Mouse (Mus musculus): ENCODE results near the gene Fgfr2. TPM values are rescaled to one million over a fixed set of nuclear protein-coding genes. Genes with fewer than 3 reads are reported as not detected.

Fgfr2 gene
- polyA plus RNA-seq, 1 experiment from 2014 or later = 11.2 TPM

DNA sequence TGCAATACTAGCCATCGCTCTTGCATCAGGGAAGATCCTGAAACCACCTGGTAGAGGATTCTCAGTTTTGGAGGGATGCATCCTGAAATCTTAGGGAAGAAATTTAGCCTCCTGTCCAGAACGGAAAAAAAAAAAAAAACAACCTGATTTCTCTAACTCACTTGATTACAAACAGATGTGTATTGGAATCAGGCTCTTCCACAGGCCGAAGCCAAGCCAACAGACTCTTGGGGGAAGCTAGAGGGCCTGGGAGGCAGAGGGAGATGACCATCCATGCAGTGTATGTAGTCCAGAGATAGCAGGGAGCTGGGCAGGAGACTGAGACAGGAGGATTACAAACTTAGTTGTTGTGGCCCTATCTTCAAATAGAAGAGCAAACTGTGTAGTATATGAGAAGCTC, 29.0 kb downstream of the Fgfr2 start:
- Histone ChIP-seq H3K27me3 (ENCODE audit: insufficient read depth, low read length) (no peaks in the 10 kb centered on the region), H3K4me2 (ENCODE audit: low read depth, low read length) (no peak overlapping the region), H3K4me3 (ENCODE audit: low read depth, low read length) (no peak overlapping the region), H3K36me3 (replicated peaks; ENCODE audit: insufficient read depth, low read length) (no peaks in the 10 kb centered on the region), H3K27ac (ENCODE audit: low read depth) (no peak overlapping the region), H3K9ac (replicated peaks) (no peak overlapping the region), H3K9me3 (ENCODE audit: low read length) (no peaks in the 10 kb centered on the region), H3K4me1 (ENCODE audit: insufficient read depth) (no peaks in the 10 kb centered on the region)
- no peak for DNase-seq
- WGBS (ENCODE audit: insufficient replicate concordance) = 82% methylated on average over 3 of the region's 3 CpGs
- ATAC-seq = no peak
- no peak for TF ChIP-seq CTCF (IDR thresholded peaks at IDR 0.05; ENCODE audit: low read depth)
- no peak for TF ChIP-seq EP300 (IDR thresholded peaks at IDR 0.05; ENCODE audit: low read depth)

DNA sequence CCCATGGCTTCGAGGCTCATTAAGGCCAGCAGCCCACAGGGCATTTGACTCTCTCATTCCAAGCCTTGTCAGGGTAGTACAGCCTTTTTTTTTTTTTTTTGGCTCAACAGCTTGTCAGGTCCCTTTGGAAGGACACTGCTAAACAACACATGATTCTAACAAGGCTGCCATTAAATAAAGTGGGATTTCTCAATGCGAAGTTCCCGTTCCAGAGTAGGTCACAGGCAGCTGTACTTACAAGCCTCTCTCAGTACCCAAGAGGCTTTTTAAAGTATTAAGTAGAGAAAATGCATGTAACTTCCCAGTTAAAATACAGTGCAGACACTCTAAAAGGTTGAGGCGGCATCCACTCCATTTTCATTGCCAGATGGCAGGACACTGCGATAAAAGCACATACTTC, 29.4 kb downstream of the Fgfr2 start:
- no peaks in the 10 kb centered on the region for H3K9me3 ChIP-seq (ENCODE audit: low read length)
- no peaks in the 10 kb centered on the region for H3K4me1 ChIP-seq (ENCODE audit: insufficient read depth)
- no peaks in the 10 kb centered on the region for H3K36me3 ChIP-seq (replicated peaks; ENCODE audit: insufficient read depth, low read length)
- TF ChIP-seq EP300 (IDR thresholded peaks at IDR 0.05; ENCODE audit: low read depth) = no peak
- WGBS (ENCODE audit: insufficient replicate concordance) = 90% methylated on average over 5 of the region's 5 CpGs
- H3K4me3 ChIP-seq (ENCODE audit: low read depth, low read length) = no peak overlapping the region
- no peak overlapping the region for H3K27ac ChIP-seq (ENCODE audit: low read depth)
- H3K9ac ChIP-seq (replicated peaks) = no peak overlapping the region
- H3K27me3 ChIP-seq (ENCODE audit: insufficient read depth, low read length) = no peaks in the 10 kb centered on the region
- DNase-seq (no peak), ATAC-seq (no peak)
- H3K4me2 ChIP-seq (ENCODE audit: low read depth, low read length) = no peak overlapping the region

DNA sequence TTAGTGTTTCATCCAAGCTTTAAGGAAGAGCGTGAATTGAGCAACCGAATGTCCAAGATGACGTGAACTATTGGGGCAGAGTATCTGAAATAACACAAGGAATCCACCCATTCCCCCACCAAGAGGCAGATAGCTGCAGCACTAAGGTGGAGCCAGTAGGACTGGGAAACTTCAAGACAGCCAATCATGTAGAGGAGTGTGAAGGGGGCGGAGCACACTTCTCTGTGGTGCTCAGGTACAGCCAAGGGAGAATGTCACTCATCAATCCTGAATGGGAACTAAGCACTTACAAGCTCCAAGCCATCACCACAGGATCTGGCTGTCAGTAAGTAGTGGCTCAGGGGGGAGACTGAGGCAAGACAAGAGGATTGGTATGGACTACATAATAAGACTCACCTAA, 32.5 kb downstream of the Fgfr2 start:
- H3K4me2 ChIP-seq (ENCODE audit: low read depth, low read length) = no peak overlapping the region
- H3K36me3 ChIP-seq (replicated peaks; ENCODE audit: insufficient read depth, low read length) = no peaks in the 10 kb centered on the region
- ATAC-seq = no peak
- no peak for DNase-seq
- TF ChIP-seq EP300 (IDR thresholded peaks at IDR 0.05; ENCODE audit: low read depth) (no peak), CTCF (IDR thresholded peaks at IDR 0.05; ENCODE audit: low read depth) (no peak)
- no peaks in the 10 kb centered on the region for H3K27me3 ChIP-seq (ENCODE audit: insufficient read depth, low read length)
- no peak overlapping the region for H3K27ac ChIP-seq (ENCODE audit: low read depth)
- no peak overlapping the region for H3K4me3 ChIP-seq (ENCODE audit: low read depth, low read length)
- no peaks in the 10 kb centered on the region for H3K4me1 ChIP-seq (ENCODE audit: insufficient read depth)
- H3K9me3 ChIP-seq (ENCODE audit: low read length) = no peaks in the 10 kb centered on the region
- 67% methylated on average over 4 of the region's 4 CpGs for WGBS (ENCODE audit: insufficient replicate concordance)
- H3K9ac ChIP-seq (replicated peaks) = no peak overlapping the region

DNA sequence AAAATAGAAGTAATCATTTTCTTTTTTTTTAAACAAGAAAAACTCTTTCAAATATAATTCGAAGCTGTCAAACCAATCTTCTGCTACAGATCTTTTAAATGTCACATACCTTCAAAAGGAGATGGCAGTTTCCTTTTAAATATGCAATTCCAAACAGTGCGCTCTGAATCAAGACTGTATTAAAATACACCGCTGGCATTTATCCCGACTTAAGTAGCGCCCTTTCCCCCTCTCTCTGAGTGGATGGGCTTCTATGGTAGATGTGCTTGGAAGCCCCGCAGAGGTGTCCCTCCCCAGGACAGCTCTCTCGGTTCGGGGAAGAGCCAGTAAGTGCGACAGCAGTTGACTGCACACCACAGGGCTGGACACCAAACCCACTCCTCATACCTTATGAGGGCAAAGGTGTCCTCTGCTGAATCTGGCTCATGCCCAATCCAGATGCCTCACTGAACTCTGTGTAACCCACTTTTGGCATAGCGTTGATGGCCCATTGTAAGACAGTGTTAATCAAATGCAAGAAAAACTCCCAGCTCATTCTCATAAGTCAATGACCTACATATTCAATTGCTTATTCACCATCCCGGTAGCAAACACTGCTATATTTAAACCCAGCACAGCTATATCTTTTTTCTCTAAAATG, 33.4 kb downstream of the Fgfr2 start:
- Histone ChIP-seq H3K27ac (ENCODE audit: low read depth) (no peak overlapping the region), H3K4me2 (ENCODE audit: low read depth, low read length) (no peak overlapping the region), H3K9ac (replicated peaks) (no peak overlapping the region), H3K36me3 (replicated peaks; ENCODE audit: insufficient read depth, low read length) (no peaks in the 10 kb centered on the region), H3K4me1 (ENCODE audit: insufficient read depth) (no peaks in the 10 kb centered on the region), H3K4me3 (ENCODE audit: low read depth, low read length) (no peak overlapping the region), H3K9me3 (ENCODE audit: low read length) (no peaks in the 10 kb centered on the region), H3K27me3 (ENCODE audit: insufficient read depth, low read length) (no peaks in the 10 kb centered on the region)
- no peak for DNase-seq
- WGBS (ENCODE audit: insufficient replicate concordance) = 83% methylated on average over 11 of the region's 11 CpGs
- ATAC-seq = no peak
- TF ChIP-seq EP300 (IDR thresholded peaks at IDR 0.05; ENCODE audit: low read depth) = no peak
- TF ChIP-seq CTCF (IDR thresholded peaks at IDR 0.05; ENCODE audit: low read depth) = no peak

DNA sequence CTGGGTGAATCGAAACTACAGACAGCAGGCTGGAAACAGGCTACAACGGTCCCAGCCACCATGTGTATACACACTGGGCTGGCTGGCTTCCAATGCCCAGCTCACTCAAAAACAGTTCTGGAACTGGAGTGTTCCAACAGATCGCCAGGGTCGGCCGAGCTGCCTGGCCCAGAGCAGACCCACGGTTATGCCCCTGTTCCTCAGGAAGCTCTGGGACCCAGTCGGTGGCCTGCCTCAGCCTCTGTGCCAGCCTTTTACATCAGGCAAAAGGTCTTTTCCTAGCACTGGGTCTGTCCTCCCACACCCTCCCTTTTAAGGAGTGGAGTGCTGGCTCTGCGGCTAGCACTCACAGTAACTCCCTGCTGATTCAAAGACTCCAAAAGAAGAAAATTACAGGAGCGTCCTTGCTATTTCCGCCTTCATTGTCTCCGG, 34.3 kb downstream of the Fgfr2 start:
- Histone ChIP-seq H3K27me3 (ENCODE audit: insufficient read depth, low read length) (no peaks in the 10 kb centered on the region), H3K9ac (replicated peaks) (no peak overlapping the region), H3K4me3 (ENCODE audit: low read depth, low read length) (no peak overlapping the region), H3K9me3 (ENCODE audit: low read length) (no peaks in the 10 kb centered on the region), H3K4me2 (ENCODE audit: low read depth, low read length) (peak overlapping the region; percentile 9; the same call in 1 of the 2 replicates), H3K4me1 (ENCODE audit: insufficient read depth) (no peaks in the 10 kb centered on the region), H3K36me3 (replicated peaks; ENCODE audit: insufficient read depth, low read length) (no peaks in the 10 kb centered on the region), H3K27ac (ENCODE audit: low read depth) (no peak overlapping the region)
- TF ChIP-seq EP300 (IDR thresholded peaks at IDR 0.05; ENCODE audit: low read depth) = no peak
- TF ChIP-seq CTCF (IDR thresholded peaks at IDR 0.05; ENCODE audit: low read depth) = no peak
- DNase-seq = peak; percentile 30
- ATAC-seq = no peak
- WGBS (ENCODE audit: insufficient replicate concordance) = 67% methylated on average over 11 of the region's 11 CpGs

DNA sequence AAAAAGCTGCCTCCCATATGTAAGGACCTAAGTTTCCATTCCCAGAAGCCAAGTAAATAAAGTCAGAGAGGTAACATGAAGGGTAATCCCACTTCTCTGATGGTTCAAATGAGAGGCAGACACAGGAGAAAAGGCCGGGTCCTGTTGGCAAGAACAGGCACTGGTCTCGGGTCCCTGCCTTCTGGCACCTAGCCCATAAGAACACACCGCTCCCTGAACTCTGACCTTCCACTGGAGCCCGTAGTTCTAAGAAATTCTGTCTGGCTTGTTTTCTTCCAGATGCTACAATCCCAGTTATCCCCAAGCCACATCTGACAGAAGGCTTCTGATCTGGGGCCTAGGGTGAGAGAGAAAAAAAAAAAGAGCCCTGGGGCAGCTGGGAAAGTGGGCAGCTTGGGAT, 34.7 kb downstream of the Fgfr2 start:
- ATAC-seq = no peak
- no peak for TF ChIP-seq EP300 (IDR thresholded peaks at IDR 0.05; ENCODE audit: low read depth)
- TF ChIP-seq CTCF (IDR thresholded peaks at IDR 0.05; ENCODE audit: low read depth) = no peak
- whole genome bisulfite sequencing (ENCODE audit: insufficient replicate concordance) = 60% methylated on average over 4 of the region's 4 CpGs
- H3K27me3 ChIP-seq (ENCODE audit: insufficient read depth, low read length) = no peaks in the 10 kb centered on the region
- H3K4me3 ChIP-seq (ENCODE audit: low read depth, low read length) = no peak overlapping the region
- H3K9me3 ChIP-seq (ENCODE audit: low read length) = no peaks in the 10 kb centered on the region
- peak overlapping the region; percentile 9; the same call in 1 of the 2 replicates for H3K4me2 ChIP-seq (ENCODE audit: low read depth, low read length)
- H3K36me3 ChIP-seq (replicated peaks; ENCODE audit: insufficient read depth, low read length) = no peaks in the 10 kb centered on the region
- H3K4me1 ChIP-seq (ENCODE audit: insufficient read depth) = no peaks in the 10 kb centered on the region
- H3K9ac ChIP-seq (replicated peaks) = no peak overlapping the region
- no peak overlapping the region for H3K27ac ChIP-seq (ENCODE audit: low read depth)
- no peak for DNase-seq

DNA sequence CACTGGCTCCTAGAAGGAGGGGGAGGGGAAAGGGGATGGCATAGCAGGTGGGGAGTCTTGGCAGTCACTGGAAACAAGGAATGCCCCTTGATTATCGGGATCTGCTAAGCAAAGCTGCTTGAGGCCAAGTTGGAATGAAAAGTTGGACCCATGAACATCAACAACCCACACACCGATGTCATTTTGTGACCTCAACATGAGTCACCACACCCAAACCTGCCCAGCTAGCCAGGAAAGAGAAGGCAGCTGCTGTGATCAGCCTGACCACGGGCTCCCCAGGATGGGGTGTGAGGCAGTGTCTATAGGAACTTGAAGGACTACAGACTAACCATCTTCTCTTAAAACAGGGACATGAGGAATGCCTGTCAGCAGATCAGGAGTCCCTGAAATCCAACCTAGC, 37.7 kb downstream of the Fgfr2 start:
- H3K9me3 ChIP-seq (ENCODE audit: low read length) = no peaks in the 10 kb centered on the region
- no peak overlapping the region for H3K27ac ChIP-seq (ENCODE audit: low read depth)
- H3K36me3 ChIP-seq (replicated peaks; ENCODE audit: insufficient read depth, low read length) = no peaks in the 10 kb centered on the region
- 72% methylated on average over 3 of the region's 3 CpGs for WGBS (ENCODE audit: insufficient replicate concordance)
- ATAC-seq (no peak), DNase-seq (no peak)
- no peaks in the 10 kb centered on the region for H3K4me1 ChIP-seq (ENCODE audit: insufficient read depth)
- no peak overlapping the region for H3K4me3 ChIP-seq (ENCODE audit: low read depth, low read length)
- no peaks in the 10 kb centered on the region for H3K27me3 ChIP-seq (ENCODE audit: insufficient read depth, low read length)
- H3K4me2 ChIP-seq (ENCODE audit: low read depth, low read length) = no peak overlapping the region
- no peak for TF ChIP-seq EP300 (IDR thresholded peaks at IDR 0.05; ENCODE audit: low read depth)
- no peak for TF ChIP-seq CTCF (IDR thresholded peaks at IDR 0.05; ENCODE audit: low read depth)
- no peak overlapping the region for H3K9ac ChIP-seq (replicated peaks)

All from liver, postnatal 0 days (tissue).